Mouse (Mus musculus) left cerebral cortex, adult 2 months (tissue): ENCODE results near the gene Gm11273. TPM values are rescaled to one million over a fixed set of nuclear protein-coding genes. Genes with fewer than 3 reads are reported as not detected.
"Not testable (repeated sequence)": the region's sequence is repeated elsewhere in the genome, so short reads cannot be mapped to it uniquely, and the experiment has no call there.

Experiments used
- DNase-seq, 2 experiments: peaks; one replicate each; pipeline ENCODE4 v3.0.0; 2021 to 2022; ENCODE audit warnings: low spot score in 2 of 2, mixed read lengths in 1 of 2; ENCODE audit errors: extremely low spot score in 1 of 2
- H3K27ac ChIP-seq: fragments of 200-600 bp; 2 replicates; pipeline ENCODE4 v1.8.1; 2022
- H3K4me3 ChIP-seq: fragments of 200-600 bp; 2 replicates; pipeline ENCODE4 v1.8.1; 2022
- CTCF ChIP-seq: fragments of 200-600 bp; IDR thresholded peaks from 2 replicates; pipeline ENCODE4 v1.8.1; 2022; ENCODE audit warnings: antibody characterized with exemption, mild to moderate bottlenecking, moderate library complexity
- intact Hi-C: fragments of 180-260 bp; cut with DNase I; formaldehyde crosslinking; loops from one replicate; pipeline ENCODE4 v1.15.1; 2025
- long read RNA-seq, 2 experiments: library from polyadenylated mRNA; stranded (forward); transcript quantifications; one replicate each; pipeline ENCODE4 v2.0.0; 2021; ENCODE audit warnings: borderline mapping rate in 2 of 2
- total RNA-seq, 2 experiments: library from RNA; stranded (reverse); gene quantifications; 2 replicates each; pipeline ENCODE4 v1.2.3; 2021

Gene Gm11273
- 10 to 100 TPM; 51.7 to 53.8 TPM for total RNA-seq
- long read RNA-seq, experiment 1, transcript Gm11273-201 (1 exons, 390 nt) = major isoform, 63 of 63 reads
- long read RNA-seq, experiment 1, partial matches to known transcripts = 0 of 63 reads
- long read RNA-seq, experiment 1, other reads (novel, unspliced or antisense) = 0 of 63 reads
- long read RNA-seq, experiment 2, transcript Gm11273-201 (1 exons, 390 nt) = major isoform, 49 of 49 reads
- long read RNA-seq, experiment 2, partial matches to known transcripts = 0 of 49 reads
- long read RNA-seq, experiment 2, other reads (novel, unspliced or antisense) = 0 of 49 reads

DNA sequence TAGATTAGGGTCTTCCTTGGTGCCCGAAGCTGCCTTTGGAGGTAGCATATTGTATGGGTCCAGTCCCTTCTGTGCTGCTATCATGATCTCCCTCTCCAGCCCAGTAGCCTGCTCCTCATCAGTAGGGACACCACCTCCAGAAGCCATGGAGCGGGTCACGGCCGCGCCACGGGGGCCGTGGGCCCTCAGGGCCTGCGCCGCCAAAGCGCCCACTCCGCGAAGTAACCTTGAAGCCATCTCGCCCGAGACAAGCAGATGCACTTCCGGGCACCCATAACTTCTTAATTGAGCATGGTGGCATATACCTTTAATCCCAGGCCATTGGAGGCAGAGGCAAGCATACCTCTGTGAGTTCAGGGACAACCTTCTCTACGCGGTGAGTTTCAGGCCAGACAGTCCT is at the start of gene Gm11273:
Gm11273 (minus strand) TSS at position 237 of the 400 bp plus-strand sequence.
- H3K4me3 ChIP-seq, H3K27ac ChIP-seq, DNase-seq, intact Hi-C loops: not testable (repeated sequence)

DNA sequence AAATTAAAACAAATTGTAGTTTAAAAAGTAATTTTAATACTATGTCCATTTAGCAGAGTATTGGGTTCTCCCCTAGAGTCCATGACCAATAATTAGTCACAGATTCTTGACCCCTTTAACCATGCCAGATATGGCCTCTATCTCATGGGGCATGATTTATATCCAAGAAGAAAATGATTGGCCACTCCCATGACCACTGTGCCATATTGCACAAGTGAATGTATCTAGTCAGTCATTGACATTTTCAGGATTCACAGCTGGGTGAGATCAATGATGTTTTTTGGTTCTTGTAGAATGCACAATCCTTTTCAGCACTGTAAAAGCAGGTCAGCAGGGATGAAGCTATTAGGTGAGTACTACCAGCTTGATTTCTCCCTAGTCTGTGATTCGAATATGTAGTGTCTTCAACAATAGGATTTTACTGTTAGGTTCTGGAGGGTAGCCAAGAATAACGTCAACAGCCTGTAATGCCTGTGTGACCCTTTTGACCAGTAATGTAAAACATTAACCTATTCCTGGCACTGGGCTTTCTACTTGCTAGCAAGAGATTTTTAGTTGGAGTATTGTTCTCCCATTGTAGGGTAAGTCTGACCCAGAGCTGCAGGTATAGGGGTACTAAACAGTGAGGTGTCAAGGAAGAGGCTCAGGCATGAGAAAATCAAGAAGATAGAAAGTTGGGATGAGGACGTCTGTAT is 49.3 kb upstream of the Gm11273 start:
- H3K27ac ChIP-seq = no peak overlapping the region
- H3K4me3 ChIP-seq = no peak overlapping the region
- no peak for DNase-seq
- intact Hi-C loops = no loop called here
- no peak for TF ChIP-seq CTCF

DNA sequence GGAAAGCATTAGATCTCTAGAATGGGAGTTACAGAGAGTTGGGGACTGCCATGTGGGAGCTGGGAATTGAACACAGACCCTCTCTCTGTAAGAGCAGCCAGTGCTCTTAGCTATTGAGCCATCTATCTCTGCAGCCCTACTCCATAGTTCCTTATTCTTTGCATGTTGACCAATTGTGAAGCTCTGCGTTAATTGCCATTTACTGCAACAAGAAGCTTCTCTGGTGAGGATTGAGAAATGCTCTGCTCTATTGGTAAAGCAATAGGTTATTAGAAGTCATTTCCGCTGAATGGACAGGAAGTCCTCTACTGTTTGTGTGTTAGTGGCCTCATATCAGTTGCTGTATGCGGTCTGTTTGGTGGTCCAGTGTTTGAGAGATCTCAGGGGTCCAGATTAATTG is 48.3 kb upstream of the Gm11273 start:
- no peak overlapping the region for H3K4me3 ChIP-seq
- no peak for DNase-seq
- TF ChIP-seq CTCF = no peak
- intact Hi-C loops = no loop called here
- no peak overlapping the region for H3K27ac ChIP-seq

DNA sequence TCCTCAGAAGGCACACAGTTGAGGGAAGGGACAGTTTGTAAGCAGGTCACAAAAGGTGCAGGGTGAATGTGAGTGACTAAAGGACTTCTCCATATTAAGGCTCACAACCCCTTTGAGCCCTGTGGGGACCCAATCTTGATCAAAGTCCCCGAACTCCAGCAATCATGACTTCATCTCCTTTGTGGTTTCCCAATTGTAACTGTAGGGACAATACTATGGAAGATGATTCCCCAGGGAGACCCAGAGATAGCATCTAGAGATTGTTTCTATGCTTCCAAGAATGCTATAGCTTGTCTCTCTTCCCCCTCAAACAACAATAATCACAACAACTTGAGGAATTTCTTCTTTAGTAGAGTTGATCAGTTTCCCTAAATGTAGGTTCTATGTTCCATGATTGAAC is 41.5 kb upstream of the Gm11273 start, which contains the start of gene Olfr1366:
Olfr1366 (minus strand) TSS at position 101 of the 400 bp plus-strand sequence.
- Histone ChIP-seq H3K27ac (no peak within 1 kb of the TSS), H3K4me3 (no peak within 1 kb of the TSS)
- no peak for DNase-seq
- intact Hi-C loops = no loop called here
- TF ChIP-seq CTCF = no peak

DNA sequence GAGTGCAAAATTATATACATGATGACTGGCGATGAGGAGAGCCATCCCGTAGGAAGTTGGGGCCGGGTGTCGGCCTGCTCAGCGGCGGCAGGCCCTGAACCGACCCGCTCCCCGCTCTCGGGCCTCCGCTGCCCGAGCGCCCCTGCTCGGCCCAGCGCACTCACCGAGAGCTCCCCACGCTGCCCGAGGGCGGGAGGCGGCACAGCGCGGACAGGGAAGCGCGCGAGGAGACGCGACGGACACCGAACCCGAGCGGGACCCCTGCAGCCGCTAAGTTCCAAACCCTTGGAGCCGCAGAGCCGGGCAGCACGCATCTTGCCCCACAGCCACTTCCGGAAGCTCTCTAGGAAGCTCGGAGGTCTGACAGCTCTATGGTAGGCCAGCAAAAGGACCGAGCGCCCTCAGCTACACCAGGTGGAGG is 29.6 kb upstream of the Gm11273 start, which contains the start of gene Zkscan8:
Zkscan8 (minus strand) TSS at position 340 of the 421 bp plus-strand sequence.
- intact Hi-C loops = loop anchor here (1.0 to 5.0 kb wide), 3 partner anchors 53 to 168 kb away; partner anchors contain the start of genes Gm10065, Zkscan3, Zkscan4 and Zscan12
- Histone ChIP-seq H3K4me3 (peak within 1 kb of the TSS; percentile 73), H3K27ac (peak within 1 kb of the TSS; percentile 86)
- TF ChIP-seq CTCF = no peak
- peak; percentile 86 to 87 for DNase-seq

DNA sequence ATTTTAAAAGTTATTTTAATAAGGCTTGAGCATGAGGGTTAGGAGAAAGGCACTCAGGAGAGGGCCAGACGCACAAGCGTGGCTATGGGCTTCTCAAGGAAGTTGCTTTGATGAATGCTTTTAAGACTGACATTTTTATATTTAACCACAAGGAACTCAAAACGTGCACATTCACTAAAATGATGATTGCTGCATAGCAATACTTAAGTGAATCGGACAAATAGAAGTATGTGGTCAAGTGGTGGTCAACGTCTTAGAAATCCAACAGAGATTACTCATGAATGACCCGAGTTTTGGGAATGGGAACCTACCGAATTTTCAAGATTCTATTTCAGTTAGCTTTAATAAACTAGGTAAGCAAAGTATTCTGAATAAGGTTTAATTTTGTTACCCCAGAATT is 28.9 kb upstream of the Gm11273 start:
- Histone ChIP-seq H3K27ac (no peak overlapping the region), H3K4me3 (peak overlapping the region; percentile 73)
- TF ChIP-seq CTCF = no peak
- intact Hi-C loops = loop anchor here (2.0 to 5.0 kb wide), 2 partner anchors 53 to 127 kb away; partner anchors contain the start of genes Gm10065, Zkscan3 and Zkscan4
- DNase-seq = no peak

DNA sequence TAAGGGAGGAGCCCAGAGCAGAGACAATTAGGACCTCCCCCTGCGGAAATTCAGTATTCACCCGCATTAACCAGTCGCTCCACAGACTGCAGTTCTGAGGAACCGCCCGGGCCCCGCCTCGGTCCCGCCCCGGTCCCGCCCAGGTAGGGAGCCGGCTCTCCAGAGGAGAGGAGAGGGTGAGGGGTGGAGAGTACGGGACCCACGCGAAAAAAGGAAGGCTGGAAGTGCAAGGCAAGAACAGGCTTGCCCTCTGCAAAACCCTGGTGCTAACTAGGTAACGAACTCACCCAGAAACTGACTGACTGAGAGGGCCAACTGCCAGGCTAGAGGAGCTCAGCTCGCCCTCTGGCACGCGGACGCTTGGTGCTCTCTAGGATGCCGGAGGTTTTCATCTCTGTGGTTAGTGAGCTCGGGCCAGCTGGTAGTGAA is 5.0 kb upstream of the Gm11273 start:
- no peak for TF ChIP-seq CTCF
- DNase-seq = peak; percentile 70 to 77
- Histone ChIP-seq H3K4me3 (peak overlapping the region; percentile 57), H3K27ac (peak overlapping the region; percentile 71)
- intact Hi-C loops = loop anchor here (1.0 to 2.0 kb wide), 3 partner anchors 27 to 104 kb away; partner anchors contain the start of genes Gm10065, Zkscan3, Zkscan4 and Zscan26

DNA sequence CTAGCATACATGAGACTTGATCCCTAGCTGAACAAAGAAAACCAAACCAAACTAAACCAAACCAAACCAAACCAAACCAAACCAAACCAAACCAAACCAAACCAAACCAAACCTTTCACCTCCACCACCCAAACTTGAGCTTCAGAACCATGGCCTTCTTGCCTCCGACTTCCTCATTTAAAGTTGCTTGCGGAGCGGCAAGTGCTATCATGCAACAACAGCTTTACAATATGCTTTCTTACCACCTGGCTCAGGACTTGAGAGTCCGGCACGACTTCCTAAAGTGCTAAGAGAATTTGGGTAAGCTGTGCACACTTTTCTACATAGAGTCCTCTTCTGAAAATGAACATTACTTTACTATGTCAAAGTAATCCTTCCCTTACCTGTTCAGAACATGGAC is 1.1 kb upstream of the Gm11273 start:
- no peak overlapping the region for H3K4me3 ChIP-seq
- DNase-seq = no peak
- H3K27ac ChIP-seq = no peak overlapping the region
- TF ChIP-seq CTCF = no peak
- intact Hi-C loops = no loop called here

DNA sequence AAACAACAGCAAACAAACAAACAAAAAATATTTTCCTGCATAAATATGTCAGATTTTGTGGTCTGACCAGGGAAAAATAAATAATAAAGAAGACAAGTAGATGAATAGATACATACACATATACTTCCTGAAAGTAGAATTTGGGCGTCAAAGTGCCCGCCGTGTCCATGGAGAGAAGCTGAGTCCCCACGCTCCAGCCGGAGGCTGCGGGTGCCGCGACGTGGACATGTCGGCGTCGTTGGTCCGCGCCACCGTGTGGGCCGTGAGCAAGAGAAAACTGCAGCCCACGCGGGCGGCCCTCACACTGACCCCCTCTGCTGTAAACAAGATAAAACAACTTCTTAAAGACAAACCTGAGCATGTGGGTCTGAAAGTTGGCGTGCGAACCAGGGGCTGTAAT is 6.1 kb downstream of the Gm11273 start, which contains the start of gene AK157302:
AK157302 (plus strand) TSS at position 144 of the 400 bp plus-strand sequence.
- TF ChIP-seq CTCF = no peak
- DNase-seq = no peak
- no peak within 1 kb of the TSS for H3K4me3 ChIP-seq
- intact Hi-C loops = no loop called here
- H3K27ac ChIP-seq = no peak within 1 kb of the TSS

DNA sequence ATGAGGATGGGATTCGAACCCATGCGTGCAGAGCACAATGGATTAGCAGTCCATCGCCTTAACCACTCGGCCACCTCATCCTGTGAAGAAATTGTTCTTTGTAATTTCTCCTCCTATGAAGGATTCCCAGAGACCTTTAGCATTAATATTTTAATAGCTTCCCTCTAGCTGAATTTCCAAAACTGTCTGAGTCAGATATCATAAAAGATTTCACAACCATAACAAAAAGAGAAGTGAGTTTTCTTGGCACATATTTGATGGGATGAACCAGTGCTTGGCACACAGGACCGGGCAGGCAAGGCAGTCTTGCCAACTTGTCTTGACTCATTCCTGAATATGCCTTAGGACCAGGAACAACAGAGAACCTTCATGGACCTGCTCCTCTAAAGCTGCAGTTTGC is 8.4 kb downstream of the Gm11273 start:
- Histone ChIP-seq H3K4me3 (no peak overlapping the region), H3K27ac (no peak overlapping the region)
- no peak for DNase-seq
- no peak for TF ChIP-seq CTCF
- intact Hi-C loops = no loop called here

DNA sequence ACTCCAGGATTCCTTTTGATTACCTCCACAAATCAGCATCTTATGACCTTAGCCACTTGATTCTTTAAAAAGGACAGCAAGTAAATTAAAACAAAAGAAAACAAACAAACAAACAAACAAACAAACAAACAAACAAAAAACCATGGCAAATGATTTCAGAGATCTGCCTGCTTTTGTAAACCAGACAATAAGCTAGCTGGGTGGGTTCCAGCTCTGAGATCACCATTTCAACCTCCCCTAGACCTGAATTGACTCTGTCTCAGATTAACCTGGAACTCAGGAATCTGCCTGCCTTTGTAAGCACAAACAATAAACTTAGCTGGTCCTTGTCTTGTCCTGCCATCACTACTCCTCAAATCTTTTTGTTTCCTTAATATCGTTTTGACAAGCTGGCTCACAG is 14.3 kb downstream of the Gm11273 start:
- intact Hi-C loops = no loop called here
- Histone ChIP-seq H3K27ac (no peak overlapping the region), H3K4me3 (no peak overlapping the region)
- no peak for TF ChIP-seq CTCF
- DNase-seq = no peak
